Mouse (Mus musculus): ENCODE data around the gene Gm28710. TPM values are rescaled to one million over a fixed set of nuclear protein-coding genes. Genes with fewer than 3 reads are reported as not detected.

Gm28710 gene
- polyA plus RNA-seq, 1 experiment from 2014 or later, result not detected

- 87% methylated on average over 8 of the region's 8 CpGs for WGBS (ENCODE audit: insufficient replicate concordance)
- no peak overlapping the region for H3K9ac ChIP-seq (ENCODE audit: low read depth, low read length)
- H3K9me3 ChIP-seq (replicated peaks; ENCODE audit: control insufficient read depth, low read length), result no peaks in the 10 kb centered on the region
- no peaks in the 10 kb centered on the region for H3K36me3 ChIP-seq (ENCODE audit: control insufficient read depth, insufficient read depth, low read length)
- no peaks in the 10 kb centered on the region for H3K4me1 ChIP-seq (ENCODE audit: control insufficient read depth, insufficient read depth, low read length)
- H3K27ac ChIP-seq (ENCODE audit: low read depth, low read length), result no peak overlapping the region
- H3K4me2 ChIP-seq, result no peak overlapping the region
- H3K27me3 ChIP-seq (ENCODE audit: control insufficient read depth, insufficient read depth, low read length), result no peaks in the 10 kb centered on the region
- no peak for ATAC-seq (replicated peaks; ENCODE audit: insufficient number of reproducible peaks, low FRiP score, low TSS enrichment)
- H3K4me3 ChIP-seq (ENCODE audit: low read depth, low read length), result no peak overlapping the region
These were observed 128.2 kb downstream of the Gm28710 start for GRCm38 (mm10) chr5:16919791-16920190.

GRCm38 (mm10) chr5:16922473-16922872 is 130.9 kb downstream of the Gm28710 start:
- H3K4me2 ChIP-seq, result no peak overlapping the region
- no peak for ATAC-seq (replicated peaks; ENCODE audit: insufficient number of reproducible peaks, low FRiP score, low TSS enrichment)
- no peaks in the 10 kb centered on the region for H3K27me3 ChIP-seq (ENCODE audit: control insufficient read depth, insufficient read depth, low read length)
- H3K9ac ChIP-seq (ENCODE audit: low read depth, low read length), result no peak overlapping the region
- no peaks in the 10 kb centered on the region for H3K36me3 ChIP-seq (ENCODE audit: control insufficient read depth, insufficient read depth, low read length)
- H3K4me3 ChIP-seq (ENCODE audit: low read depth, low read length), result no peak overlapping the region
- no peaks in the 10 kb centered on the region for H3K4me1 ChIP-seq (ENCODE audit: control insufficient read depth, insufficient read depth, low read length)
- WGBS (ENCODE audit: insufficient replicate concordance), result 52% methylated on average over 1 of the region's 1 CpGs
- no peaks in the 10 kb centered on the region for H3K9me3 ChIP-seq (replicated peaks; ENCODE audit: control insufficient read depth, low read length)
- H3K27ac ChIP-seq (ENCODE audit: low read depth, low read length), result no peak overlapping the region

Other genes with a start within 250 kb of the Gm28710 start
- 2.0 and 2.5 TPM in 2 replicates for gene Hgf, start 238.3 kb upstream of the Gm28710 start, polyA plus RNA-seq (2014; fragmentation: Nextera tagmentation; extraction: Ambion mirVana)